Mouse (Mus musculus): ENCODE results near the gene Gprin2. TPM values are rescaled to one million over a fixed set of nuclear protein-coding genes. Genes with fewer than 3 reads are reported as not detected.
A peak's percentile ranks its signal among the peaks of the same experiment; 100 is the strongest.

Gene Gprin2
- polyA plus RNA-seq, 1 experiment from 2014 or later = 0.11 TPM

DNA sequence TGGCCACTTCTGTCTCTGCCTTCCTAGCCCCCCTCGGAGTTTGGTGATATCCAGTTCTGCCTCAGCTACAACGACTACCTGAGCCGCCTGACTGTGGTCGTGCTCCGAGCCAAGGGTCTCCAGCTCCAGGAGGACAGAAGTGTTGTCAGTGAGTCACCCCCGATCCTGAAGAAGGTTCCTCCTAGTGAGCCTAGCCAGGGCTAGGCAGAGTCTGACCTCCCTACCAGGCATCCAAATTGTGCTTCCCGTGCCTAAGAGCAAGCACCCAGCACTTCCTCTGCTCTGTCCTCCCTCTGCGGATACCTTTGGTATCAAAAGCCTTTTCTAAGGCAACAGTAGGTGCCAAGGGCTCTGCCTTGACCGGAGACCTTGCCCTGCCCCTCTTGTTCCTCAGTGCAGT is 24.5 kb upstream of the Gprin2 start:
- Histone ChIP-seq H3K9ac (no peak overlapping the region), H3K4me2 (no peak overlapping the region), H3K4me3 (no peak overlapping the region), H3K9me3 (replicated peaks) (no peaks in the 10 kb centered on the region), H3K27ac (no peak overlapping the region), H3K36me3 (no peaks in the 10 kb centered on the region), H3K27me3 (peaks cover 10% of the 10 kb centered on the region), H3K4me1 (replicated peaks) (peaks cover 12% of the 10 kb centered on the region)
- no peak for ATAC-seq (replicated peaks; ENCODE audit: insufficient number of reproducible peaks, insufficient read depth, low FRiP score, low read depth)
- WGBS = 77% methylated on average over 9 of the region's 9 CpGs

GRCm38 (mm10) chr14:34223362-34223898 is 22.0 kb upstream of the Gprin2 start:
- H3K4me3 ChIP-seq = no peak overlapping the region

GRCm38 (mm10) chr14:34221416-34222077 is 20.1 kb upstream of the Gprin2 start:
- no peaks in the 10 kb centered on the region for H3K9me3 ChIP-seq (replicated peaks)
- H3K27ac ChIP-seq = no peak overlapping the region
- H3K4me1 ChIP-seq (replicated peaks) = peaks cover 7% of the 10 kb centered on the region
- H3K9ac ChIP-seq = no peak overlapping the region
- WGBS = 58% methylated on average over 5 of the region's 5 CpGs
- H3K36me3 ChIP-seq = no peaks in the 10 kb centered on the region
- H3K4me3 ChIP-seq = no peak overlapping the region
- H3K27me3 ChIP-seq = peaks cover 39% of the 10 kb centered on the region
- ATAC-seq (replicated peaks; ENCODE audit: insufficient number of reproducible peaks, insufficient read depth, low FRiP score, low read depth) = no peak
- no peak overlapping the region for H3K4me2 ChIP-seq

More at GRCm38 (mm10) chr14:34223362-34223898, 22.0 kb upstream of the Gprin2 start:
- Histone ChIP-seq H3K36me3 (no peaks in the 10 kb centered on the region), H3K9ac (no peak overlapping the region), H3K4me1 (replicated peaks) (peaks cover 10% of the 10 kb centered on the region), H3K27ac (no peak overlapping the region), H3K9me3 (replicated peaks) (no peaks in the 10 kb centered on the region), H3K27me3 (peaks cover 34% of the 10 kb centered on the region), H3K4me2 (no peak overlapping the region)
- no peak for ATAC-seq (replicated peaks; ENCODE audit: insufficient number of reproducible peaks, insufficient read depth, low FRiP score, low read depth)
- 64% methylated on average over 5 of the region's 5 CpGs for WGBS

- H3K27ac ChIP-seq = no peak overlapping the region
- H3K36me3 ChIP-seq = no peaks in the 10 kb centered on the region
- peaks cover 10% of the 10 kb centered on the region for H3K4me1 ChIP-seq (replicated peaks)
- H3K9me3 ChIP-seq (replicated peaks) = no peaks in the 10 kb centered on the region
- peaks cover 39% of the 10 kb centered on the region for H3K27me3 ChIP-seq
- WGBS = 66% methylated on average over 5 of the region's 5 CpGs
- ATAC-seq (replicated peaks; ENCODE audit: insufficient number of reproducible peaks, insufficient read depth, low FRiP score, low read depth) = no peak
- no peak overlapping the region for H3K9ac ChIP-seq
- H3K4me2 ChIP-seq = peak overlapping the region; percentile 65; the same call in 1 of the 2 replicates
- no peak overlapping the region for H3K4me3 ChIP-seq
Observed at GRCm38 (mm10) chr14:34220426-34220825, 19.0 kb upstream of the Gprin2 start.

GRCm38 (mm10) chr14:34219786-34220198 is 18.3 kb upstream of the Gprin2 start:
- ATAC-seq (replicated peaks; ENCODE audit: insufficient number of reproducible peaks, insufficient read depth, low FRiP score, low read depth) = no peak
- Histone ChIP-seq H3K4me1 (replicated peaks) (peaks cover 10% of the 10 kb centered on the region), H3K9me3 (replicated peaks) (no peaks in the 10 kb centered on the region), H3K4me3 (peak overlapping the region; percentile 41), H3K27me3 (peaks cover 39% of the 10 kb centered on the region), H3K36me3 (no peaks in the 10 kb centered on the region), H3K4me2 (peak overlapping the region; percentile 65), H3K27ac (no peak overlapping the region), H3K9ac (peak overlapping the region; percentile 25; the same call in 1 of the 2 replicates)
- WGBS = 4% methylated on average over 29 of the region's 29 CpGs

GRCm38 (mm10) chr14:34219295-34219694 is 17.8 kb upstream of the Gprin2 start, which contains the start of gene Syt15:
Gene Syt15, plus strand, starts transcription at chr14:34219595.
- peaks cover 39% of the 10 kb centered on the region for H3K27me3 ChIP-seq
- H3K36me3 ChIP-seq = no peaks in the 10 kb centered on the region
- peaks cover 10% of the 10 kb centered on the region for H3K4me1 ChIP-seq (replicated peaks)
- 61% methylated on average over 6 of the region's 6 CpGs for WGBS
- ATAC-seq (replicated peaks; ENCODE audit: insufficient number of reproducible peaks, insufficient read depth, low FRiP score, low read depth) = no peak
- no peak within 1 kb of the TSS for H3K27ac ChIP-seq
- H3K9ac ChIP-seq = peak within 1 kb of the TSS; percentile 25; the same call in 1 of the 2 replicates
- H3K4me3 ChIP-seq = peak within 1 kb of the TSS; percentile 41
- H3K4me2 ChIP-seq = peak within 1 kb of the TSS; percentile 65
- H3K9me3 ChIP-seq (replicated peaks) = no peaks in the 10 kb centered on the region

DNA sequence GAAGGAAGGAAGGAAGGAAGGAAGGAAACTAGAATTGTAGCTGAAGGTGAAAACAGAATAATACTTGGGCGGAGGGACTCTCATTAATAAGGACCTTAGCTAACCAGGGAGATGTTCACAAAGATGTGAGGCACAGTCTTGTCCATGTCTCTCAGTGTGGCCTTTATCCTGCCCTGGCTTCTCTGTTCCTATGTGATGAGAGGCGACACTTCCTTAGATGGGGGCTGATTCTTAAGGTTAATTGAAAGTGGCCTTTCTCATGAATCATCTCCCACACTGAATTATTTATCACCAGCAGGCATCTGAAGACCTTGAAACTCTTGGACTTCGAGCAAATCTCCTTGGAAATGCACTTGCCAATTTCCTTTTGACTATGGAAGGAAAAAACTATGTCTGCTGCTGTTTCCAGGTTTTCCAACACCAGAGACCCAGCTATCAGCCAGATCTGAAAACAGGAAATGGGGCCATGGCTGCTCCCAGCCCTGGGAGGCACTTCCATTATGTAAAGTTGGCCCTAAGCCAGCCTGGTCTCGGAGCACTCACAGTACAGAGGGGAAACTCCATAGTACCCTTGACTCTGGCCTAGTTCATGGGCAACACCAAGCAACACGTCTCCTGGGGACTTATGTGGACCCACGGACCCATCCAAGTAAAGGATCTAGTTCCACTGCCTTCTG is 14.1 kb upstream of the Gprin2 start:
- peak; percentile 72; the same call in 1 of the 2 replicates for ATAC-seq (replicated peaks; ENCODE audit: insufficient number of reproducible peaks, insufficient read depth, low FRiP score, low read depth)
- peaks cover 10% of the 10 kb centered on the region for H3K4me1 ChIP-seq (replicated peaks)
- H3K36me3 ChIP-seq = no peaks in the 10 kb centered on the region
- H3K27ac ChIP-seq = no peak overlapping the region
- no peaks in the 10 kb centered on the region for H3K9me3 ChIP-seq (replicated peaks)
- no peak overlapping the region for H3K9ac ChIP-seq
- no peak overlapping the region for H3K4me2 ChIP-seq
- peaks cover 25% of the 10 kb centered on the region for H3K27me3 ChIP-seq
- 52% methylated on average over 6 of the region's 6 CpGs for WGBS
- H3K4me3 ChIP-seq = no peak overlapping the region

- no peak for ATAC-seq (replicated peaks; ENCODE audit: insufficient number of reproducible peaks, insufficient read depth, low FRiP score, low read depth)
- no peak overlapping the region for H3K9ac ChIP-seq
- WGBS = 80% methylated on average over 4 of the region's 4 CpGs
Observed at GRCm38 (mm10) chr14:34209942-34210341, 8.5 kb upstream of the Gprin2 start.

GRCm38 (mm10) chr14:34209080-34209479 is 7.6 kb upstream of the Gprin2 start:
- WGBS = 53% methylated on average over 4 of the region's 4 CpGs
- Histone ChIP-seq H3K27ac (no peak overlapping the region), H3K9ac (no peak overlapping the region), H3K4me3 (no peak overlapping the region), H3K27me3 (no peaks in the 10 kb centered on the region), H3K4me2 (no peak overlapping the region), H3K36me3 (no peaks in the 10 kb centered on the region), H3K4me1 (replicated peaks) (no peaks in the 10 kb centered on the region), H3K9me3 (replicated peaks) (no peaks in the 10 kb centered on the region)
- ATAC-seq (replicated peaks; ENCODE audit: insufficient number of reproducible peaks, insufficient read depth, low FRiP score, low read depth) = no peak

More at GRCm38 (mm10) chr14:34209942-34210341, 8.5 kb upstream of the Gprin2 start:
- Histone ChIP-seq H3K27me3 (no peaks in the 10 kb centered on the region), H3K27ac (no peak overlapping the region), H3K36me3 (no peaks in the 10 kb centered on the region), H3K9me3 (replicated peaks) (no peaks in the 10 kb centered on the region), H3K4me2 (no peak overlapping the region), H3K4me1 (replicated peaks) (no peaks in the 10 kb centered on the region), H3K4me3 (no peak overlapping the region)

- Histone ChIP-seq H3K9ac (no peak overlapping the region), H3K27ac (no peak overlapping the region), H3K4me1 (replicated peaks) (no peaks in the 10 kb centered on the region), H3K27me3 (no peaks in the 10 kb centered on the region), H3K9me3 (replicated peaks) (no peaks in the 10 kb centered on the region), H3K36me3 (no peaks in the 10 kb centered on the region), H3K4me3 (no peak overlapping the region), H3K4me2 (no peak overlapping the region)
- no peak for ATAC-seq (replicated peaks; ENCODE audit: insufficient number of reproducible peaks, insufficient read depth, low FRiP score, low read depth)
- 43% methylated on average over 2 of the region's 2 CpGs for WGBS
Observed at GRCm38 (mm10) chr14:34208651-34209050, 7.2 kb upstream of the Gprin2 start.

DNA sequence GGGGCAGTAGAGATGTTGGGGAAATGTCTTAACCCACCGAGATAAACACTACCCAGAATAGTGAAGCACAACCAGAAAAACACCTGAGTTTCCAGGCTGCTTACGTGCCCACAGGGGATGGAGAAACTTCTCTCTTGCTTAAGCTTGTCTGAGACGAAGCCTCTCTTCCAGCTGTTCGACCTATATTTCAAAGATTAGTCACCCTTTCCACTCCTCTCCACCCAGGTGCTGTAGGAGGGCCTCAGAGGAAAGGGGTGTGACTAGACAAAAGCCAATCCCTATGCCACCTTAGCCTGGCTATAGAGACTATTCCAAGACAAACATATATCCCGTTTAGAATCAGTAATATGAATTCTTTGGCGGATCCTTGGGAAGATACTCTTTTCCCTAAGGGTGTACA is 6.5 kb upstream of the Gprin2 start:
- Histone ChIP-seq H3K27ac (no peak overlapping the region), H3K4me2 (no peak overlapping the region), H3K4me3 (no peak overlapping the region), H3K36me3 (no peaks in the 10 kb centered on the region), H3K9ac (no peak overlapping the region), H3K9me3 (replicated peaks) (no peaks in the 10 kb centered on the region), H3K27me3 (no peaks in the 10 kb centered on the region), H3K4me1 (replicated peaks) (no peaks in the 10 kb centered on the region)
- ATAC-seq (replicated peaks; ENCODE audit: insufficient number of reproducible peaks, insufficient read depth, low FRiP score, low read depth) = no peak
- WGBS = 69% methylated on average over 6 of the region's 6 CpGs
